Mouse (Mus musculus): ENCODE data around the gene Aunip. TPM values are rescaled to one million over a fixed set of nuclear protein-coding genes. Genes with fewer than 3 reads are reported as not detected.

The Aunip gene
- polyA plus RNA-seq, 1 experiment from 2014 or later = 10.7 TPM

- Histone ChIP-seq H3K9me3 (ENCODE audit: low read depth, low read length) (no peaks in the 10 kb centered on the region), H3K9ac (no peak overlapping the region), H3K4me2 (no peak overlapping the region), H3K27ac (ENCODE audit: low read depth) (no peak overlapping the region), H3K36me3 (ENCODE audit: insufficient read depth) (no peaks in the 10 kb centered on the region), H3K4me3 (ENCODE audit: low read depth, low read length) (no peak overlapping the region), H3K4me1 (ENCODE audit: insufficient read depth) (no peaks in the 10 kb centered on the region), H3K27me3 (ENCODE audit: insufficient read depth, low read length) (no peaks in the 10 kb centered on the region)
- ATAC-seq (ENCODE audit: insufficient read depth) (no peak), DNase-seq (no peak)
- TF ChIP-seq CTCF (IDR thresholded peaks at IDR 0.05; ENCODE audit: low read depth) = no peak
- 73% methylated on average over 14 of the region's 14 CpGs for WGBS
These were observed 60.1 kb downstream of the Aunip start for GRCm38 (mm10) chr4:134570704-134571451.

DNA sequence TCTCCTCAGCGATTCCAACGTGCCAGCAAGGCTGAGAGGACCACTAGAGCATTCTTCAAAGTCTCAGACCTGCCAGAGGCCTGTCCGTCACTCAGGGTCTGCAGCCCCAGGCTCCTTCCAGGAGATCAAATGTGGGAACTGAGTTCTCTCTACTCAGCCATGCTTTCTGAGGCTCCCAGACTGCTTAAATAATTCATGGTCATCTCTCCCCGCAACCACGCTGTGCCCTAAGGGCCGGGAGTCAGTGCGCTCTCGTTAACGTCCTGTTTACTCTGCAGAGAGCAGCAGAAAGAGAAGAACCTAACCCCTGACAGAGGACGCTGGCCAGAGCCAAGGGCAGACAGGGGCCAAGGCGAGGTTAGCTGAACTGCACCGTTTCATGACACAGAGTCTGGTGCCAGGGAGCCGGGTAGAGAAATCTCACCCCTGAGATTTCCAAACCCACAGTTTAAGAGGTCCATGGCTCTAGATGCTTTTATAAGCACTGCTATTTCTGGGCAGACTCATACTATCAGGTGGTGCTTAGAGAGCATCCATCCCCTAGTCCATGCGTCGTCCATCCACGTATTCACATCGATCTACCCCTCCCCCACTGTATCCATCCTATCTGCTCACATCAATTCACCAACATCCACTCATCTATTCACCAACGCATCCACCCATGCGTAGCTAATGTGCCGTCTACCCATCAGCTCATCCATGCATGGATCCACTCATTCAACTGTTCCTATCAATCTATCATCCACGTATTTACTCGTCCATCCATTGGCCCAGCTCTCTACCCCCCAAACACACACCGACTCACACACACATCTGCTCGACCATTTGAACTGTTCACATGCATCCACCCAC lies 61.9 kb downstream of the Aunip start:
- ATAC-seq (ENCODE audit: insufficient read depth) = no peak
- no peak for DNase-seq
- no peak overlapping the region for H3K4me3 ChIP-seq (ENCODE audit: low read depth, low read length)
- H3K27ac ChIP-seq (ENCODE audit: low read depth) = no peak overlapping the region
- no peaks in the 10 kb centered on the region for H3K4me1 ChIP-seq (ENCODE audit: insufficient read depth)
- TF ChIP-seq CTCF (IDR thresholded peaks at IDR 0.05; ENCODE audit: low read depth) = no peak
- no peaks in the 10 kb centered on the region for H3K36me3 ChIP-seq (ENCODE audit: insufficient read depth)
- H3K9me3 ChIP-seq (ENCODE audit: low read depth, low read length) = no peaks in the 10 kb centered on the region
- H3K9ac ChIP-seq = no peak overlapping the region
- H3K27me3 ChIP-seq (ENCODE audit: insufficient read depth, low read length) = no peaks in the 10 kb centered on the region
- no peak overlapping the region for H3K4me2 ChIP-seq
- 75% methylated on average over 24 of the region's 24 CpGs for WGBS

Small RNA genes within 50 kb of the gene (microRNA-seq; reads per million reads assigned to microRNA genes)
- 0.71 reads per million for gene Gm23634 (ENCODE audit: borderline number of aligned reads)
- gene Mir6403 (ENCODE audit: borderline number of aligned reads) = not detected

Other genes starting within 250 kb of the Aunip start
- gene Pdik1l, start 223.1 kb upstream of the Aunip start, polyA plus RNA-seq (2014; fragmentation: Nextera tagmentation; extraction: Ambion mirVana) = 21.2 and 21.4 TPM in 2 replicates
- 0.28 TPM in 1 of 2 replicates, not detected in the other for gene Trim63, start 195.9 kb upstream of the Aunip start, polyA plus RNA-seq (2014; fragmentation: Nextera tagmentation; extraction: Ambion mirVana)
- 0.05 TPM in 1 of 2 replicates, not detected in the other for gene Slc30a2, start 167.8 kb upstream of the Aunip start, polyA plus RNA-seq (2014; fragmentation: Nextera tagmentation; extraction: Ambion mirVana)
- gene Extl1, start 127.1 kb upstream of the Aunip start, polyA plus RNA-seq (2014; fragmentation: Nextera tagmentation; extraction: Ambion mirVana) = 2.9 and 3.7 TPM in 2 replicates
- 10.5 and 12.2 TPM in 2 replicates for gene Pafah2, start 114.7 kb upstream of the Aunip start, polyA plus RNA-seq (2014; fragmentation: Nextera tagmentation; extraction: Ambion mirVana)
- gene Stmn1, start 42.7 kb upstream of the Aunip start, polyA plus RNA-seq (2014; fragmentation: Nextera tagmentation; extraction: Ambion mirVana) = 1,723 and 1,772 TPM in 2 replicates
- 1.1 TPM in 2 replicates for gene Paqr7, start 14.3 kb upstream of the Aunip start, polyA plus RNA-seq (2014; fragmentation: Nextera tagmentation; extraction: Ambion mirVana)
- 119 and 125 TPM in 2 replicates for gene Mtfr1l, start 24.4 kb downstream of the Aunip start, polyA plus RNA-seq (2014; fragmentation: Nextera tagmentation; extraction: Ambion mirVana)
- 49.5 and 62.0 TPM in 2 replicates for gene Selenon, start 41.2 kb downstream of the Aunip start, polyA plus RNA-seq (2014; fragmentation: Nextera tagmentation; extraction: Ambion mirVana)
- gene Man1c1, start 193.3 kb downstream of the Aunip start, polyA plus RNA-seq (2014; fragmentation: Nextera tagmentation; extraction: Ambion mirVana) = 3.3 and 4.3 TPM in 2 replicates

All from lung, embryonic 14.5 days (tissue).